Mouse (Mus musculus): ENCODE results near the gene Gm12789.
A peak's percentile ranks its signal among the peaks of the same experiment; 100 is the strongest.
"Not testable (repeated sequence)": the region's sequence is repeated elsewhere in the genome, so short reads cannot be mapped to it uniquely, and the experiment has no call there.

The Gm12789 gene

GRCm38 (mm10) chr4:101986326-101986725 is at the start of gene Gm12789:
Gene Gm12789 (plus strand): TSS chr4:101986626.
- DNase-seq (ENCODE audit: low spot score in 2 of 2), result not testable (repeated sequence)

- not testable (repeated sequence) for DNase-seq (ENCODE audit: low spot score in 2 of 2)
Measured at GRCm38 (mm10) chr4:101940107-101940506, 46.3 kb upstream of the Gm12789 start, which contains the start of gene Gm12794. Gene Gm12794 (plus strand): TSS chr4:101940407.

GRCm38 (mm10) chr4:101980949-101981348 is 5.5 kb upstream of the Gm12789 start, which contains the start of gene Gm12790:
Gene Gm12790 (minus strand): TSS chr4:101981049.
- DNase-seq (ENCODE audit: low spot score in 2 of 2), result not testable (repeated sequence)

- DNase-seq (ENCODE audit: low spot score in 2 of 2), result no peak
Measured at GRCm38 (mm10) chr4:101985678-101986077, 748 bp upstream of the Gm12789 start.

- DNase-seq (ENCODE audit: low spot score in 2 of 2), result no peak
Measured at GRCm38 (mm10) chr4:101997426-101997825, 11.0 kb downstream of the Gm12789 start.

- peak; percentile 44 to 70 for DNase-seq (ENCODE audit: low spot score in 2 of 2)
Measured at GRCm38 (mm10) chr4:101998267-101998922, 12.0 kb downstream of the Gm12789 start.

GRCm38 (mm10) chr4:102026619-102027018 is 40.2 kb downstream of the Gm12789 start:
- no peak for DNase-seq (ENCODE audit: low spot score in 2 of 2)

Measured in cerebellum, postnatal 4 days (tissue).